Mouse (Mus musculus) hindbrain, embryonic 16.5 days (tissue): Measurements from ENCODE around the gene Phyhipl. TPM values are rescaled to one million over a fixed set of nuclear protein-coding genes. Genes with fewer than 3 reads are reported as not detected.

Source experiments
- ATAC-seq: fragments of 200-750 bp; cut with Nextera tagmentation; 2 replicates; pipeline ENCODE4 v1.8.0; 2017; ENCODE audit warnings: moderate TSS enrichment, moderate library complexity
- H3K27ac ChIP-seq: fragments of 300-500 bp; sonication (generic); 2 replicates; pipeline ENCODE4 v1.5.1; 2014; ENCODE audit warnings: low read depth, mild to moderate bottlenecking, control low read depth, low read length, moderate library complexity
- H3K27me3 ChIP-seq: fragments of 300-500 bp; sonication (generic); replicated peaks from 2 replicates; pipeline ENCODE4 v1.6.1; 2014; ENCODE audit warnings: low read length; ENCODE audit not compliant: control insufficient read depth, insufficient read depth
- H3K36me3 ChIP-seq: fragments of 300-500 bp; sonication (generic); 2 replicates; pipeline ENCODE4 v1.6.1; 2014; ENCODE audit warnings: mild to moderate bottlenecking, low read length, moderate library complexity, mixed read lengths; ENCODE audit not compliant: control insufficient read depth, insufficient read depth
- H3K4me1 ChIP-seq: fragments of 300-500 bp; sonication (generic); 2 replicates; pipeline ENCODE4 v1.6.1; 2014; ENCODE audit warnings: low read depth, low read length; ENCODE audit not compliant: control insufficient read depth, insufficient read depth
- H3K4me2 ChIP-seq: fragments of 300-500 bp; sonication (generic); 2 replicates; pipeline ENCODE4 v1.6.1; 2014; ENCODE audit warnings: mild to moderate bottlenecking, low read length, control low read depth, moderate library complexity
- H3K4me3 ChIP-seq: fragments of 300-500 bp; sonication (generic); 2 replicates; pipeline ENCODE4 v1.5.1; 2014; ENCODE audit warnings: mild to moderate bottlenecking, low read length, control low read depth, moderate library complexity
- H3K9ac ChIP-seq: fragments of 300-500 bp; sonication (generic); 2 replicates; pipeline ENCODE4 v1.6.1; 2014; ENCODE audit warnings: low read depth, mild to moderate bottlenecking, control low read depth, low read length, moderate library complexity
- H3K9me3 ChIP-seq: fragments of 300-500 bp; sonication (generic); 2 replicates; pipeline ENCODE4 v1.6.1; 2014; ENCODE audit warnings: mild to moderate bottlenecking, low read length, moderate library complexity; ENCODE audit not compliant: control insufficient read depth
- WGBS: fragments of 180-500 bp; shearing (Covaris S2); extraction: QIAGEN DNeasy Blood & Tissue Kit; methylation state at CpG from one replicate; pipeline ENCODE4 v1.1.7; 2014; 5-methylcytosine and 5-hydroxymethylcytosine counted together
- polyA plus RNA-seq: library from polyadenylated mRNA; unstranded; fragments of >200 nt; fragmentation: Nextera tagmentation; extraction: Ambion mirVana; gene quantifications from 2 replicates; pipeline ENCODE4 v1.2.1, GENCODE M21; 2015

Gene Phyhipl
- polyA plus RNA-seq, 1 experiment from 2014 or later, result 365 TPM

DNA sequence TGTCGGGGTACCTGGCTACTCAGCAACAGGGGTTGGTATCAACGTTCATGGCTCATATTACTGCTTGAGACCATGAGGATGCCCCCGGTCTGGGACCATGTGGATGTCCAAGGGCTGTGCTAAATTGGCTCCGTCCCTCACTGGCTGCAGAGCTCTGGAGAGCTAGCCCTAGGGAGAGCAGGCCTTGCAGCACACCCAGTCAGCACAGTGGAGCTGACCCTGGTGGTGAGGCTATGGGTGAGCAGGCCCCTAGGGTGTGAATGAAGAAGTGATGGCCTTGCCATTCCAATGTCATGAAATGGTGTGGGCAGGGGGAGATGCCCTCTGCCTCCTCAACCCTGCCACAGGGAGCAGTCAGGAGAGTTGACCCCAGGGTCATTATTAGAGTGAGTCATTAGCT, 27.7 kb upstream of the Phyhipl start:
- Histone ChIP-seq H3K9ac (no peak overlapping the region), H3K4me2 (no peak overlapping the region), H3K27me3 (no peaks in the 10 kb centered on the region), H3K27ac (no peak overlapping the region), H3K36me3 (no peaks in the 10 kb centered on the region), H3K9me3 (no peaks in the 10 kb centered on the region), H3K4me1 (no peaks in the 10 kb centered on the region), H3K4me3 (no peak overlapping the region)
- WGBS, result 96% methylated on average over 4 of the region's 4 CpGs
- no peak for ATAC-seq

DNA sequence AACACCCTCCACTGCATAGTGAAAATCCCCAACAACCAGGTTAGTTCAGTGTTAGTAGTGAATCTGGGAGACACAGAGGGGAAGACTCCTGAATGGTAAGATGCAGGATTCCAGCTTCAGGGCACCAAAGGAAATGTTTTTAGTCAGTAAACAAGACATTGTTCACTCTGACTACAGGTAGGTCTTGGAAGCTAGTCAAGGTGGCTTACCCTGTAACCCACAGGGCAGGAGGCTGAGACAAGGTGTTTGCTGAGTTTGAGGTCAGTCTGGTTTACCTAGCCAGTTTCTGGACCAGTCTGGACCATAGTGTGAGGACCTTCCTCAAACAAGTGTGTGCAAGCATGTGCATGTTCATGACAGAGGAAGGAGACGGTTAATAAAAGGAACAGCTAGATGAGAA, 22.2 kb upstream of the Phyhipl start:
- Histone ChIP-seq H3K36me3 (no peaks in the 10 kb centered on the region), H3K9me3 (no peaks in the 10 kb centered on the region; the same call in 1 of the 2 replicates), H3K27ac (no peak overlapping the region), H3K4me3 (no peak overlapping the region), H3K9ac (no peak overlapping the region), H3K27me3 (no peaks in the 10 kb centered on the region), H3K4me1 (no peaks in the 10 kb centered on the region), H3K4me2 (no peak overlapping the region)
- no peak for ATAC-seq
- WGBS, result 89% methylated on average over 1 of the region's 1 CpGs

DNA sequence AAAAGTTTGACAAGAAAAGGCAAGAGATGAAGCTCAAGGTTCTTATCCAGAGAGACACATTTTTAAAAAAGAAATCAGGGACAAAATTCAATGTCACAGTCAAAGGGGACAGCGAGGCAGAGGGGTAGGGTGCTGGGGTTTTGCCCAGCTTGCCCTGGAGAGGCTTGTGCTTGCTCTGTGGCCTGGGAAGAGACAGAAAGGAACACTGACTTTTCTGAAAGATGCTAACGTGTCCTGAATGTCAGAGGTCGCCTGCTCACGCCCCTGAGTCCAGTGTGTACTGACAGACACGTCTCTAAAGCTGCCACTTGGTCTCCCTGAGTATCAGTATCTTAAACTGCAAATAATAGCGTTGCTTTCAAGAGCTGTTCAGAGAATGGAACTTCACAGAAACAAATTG, 507 bp upstream of the Phyhipl start:
- H3K9me3 ChIP-seq, result no peaks in the 10 kb centered on the region
- WGBS, result 23% methylated on average over 6 of the region's 6 CpGs

DNA sequence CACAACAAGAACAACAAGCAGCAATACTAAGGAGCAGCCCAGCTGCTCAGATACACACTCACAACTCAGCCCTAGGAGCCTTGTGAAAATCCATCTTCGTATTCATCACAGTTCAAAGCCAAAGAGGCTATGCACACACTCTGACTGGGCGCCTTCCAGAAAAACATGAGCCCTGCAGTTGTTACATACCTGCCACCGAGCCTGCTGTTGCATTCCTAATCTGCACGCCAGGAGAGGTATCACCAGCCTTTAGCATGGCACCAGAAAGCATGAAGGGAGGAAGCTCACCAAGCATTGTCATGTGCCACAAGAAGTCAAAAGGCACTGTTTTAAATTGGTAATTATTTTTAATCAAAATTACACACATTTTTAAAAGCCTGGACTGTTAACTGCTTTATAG, 1.1 kb downstream of the Phyhipl start:
- Histone ChIP-seq H3K9ac (no peak overlapping the region), H3K27me3 (no peaks in the 10 kb centered on the region), H3K4me3 (no peak overlapping the region), H3K4me1 (peaks cover 3% of the 10 kb centered on the region), H3K4me2 (no peak overlapping the region), H3K36me3 (no peaks in the 10 kb centered on the region), H3K9me3 (no peaks in the 10 kb centered on the region), H3K27ac (no peak overlapping the region)
- 63% methylated on average over 4 of the region's 4 CpGs for WGBS
- ATAC-seq, result no peak

More for the DNA sequence above, 507 bp upstream of the Phyhipl start:
- no peak for ATAC-seq
- Histone ChIP-seq H3K4me2 (no peak overlapping the region), H3K4me3 (no peak overlapping the region), H3K9ac (no peak overlapping the region), H3K27me3 (no peaks in the 10 kb centered on the region), H3K27ac (no peak overlapping the region), H3K36me3 (no peaks in the 10 kb centered on the region), H3K4me1 (peaks cover 3% of the 10 kb centered on the region)

DNA sequence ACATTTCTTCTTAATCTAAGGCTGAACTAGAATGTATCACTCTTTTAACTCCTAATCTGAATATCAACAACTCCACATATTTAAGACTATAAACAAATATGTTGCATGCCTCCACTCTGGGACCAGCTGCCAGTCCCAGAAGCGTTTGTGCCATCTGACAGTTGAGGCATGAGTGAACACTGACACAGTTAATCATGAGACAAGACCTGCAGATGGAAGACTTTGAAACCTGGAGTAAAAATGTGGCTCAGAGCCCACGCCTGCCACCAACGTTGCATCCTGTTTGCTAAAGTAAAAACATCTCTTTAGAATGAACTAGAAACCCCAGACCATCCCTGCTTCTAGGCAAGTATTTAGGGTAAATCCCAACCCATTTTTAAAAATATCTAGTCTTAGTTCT, 1.6 kb downstream of the Phyhipl start:
- ATAC-seq, result no peak
- Histone ChIP-seq H3K9ac (no peak overlapping the region), H3K9me3 (no peaks in the 10 kb centered on the region), H3K4me2 (no peak overlapping the region), H3K4me1 (peaks cover 3% of the 10 kb centered on the region), H3K36me3 (no peaks in the 10 kb centered on the region), H3K27me3 (no peaks in the 10 kb centered on the region), H3K27ac (no peak overlapping the region), H3K4me3 (no peak overlapping the region)
- WGBS, result 50% methylated on average over 3 of the region's 3 CpGs

DNA sequence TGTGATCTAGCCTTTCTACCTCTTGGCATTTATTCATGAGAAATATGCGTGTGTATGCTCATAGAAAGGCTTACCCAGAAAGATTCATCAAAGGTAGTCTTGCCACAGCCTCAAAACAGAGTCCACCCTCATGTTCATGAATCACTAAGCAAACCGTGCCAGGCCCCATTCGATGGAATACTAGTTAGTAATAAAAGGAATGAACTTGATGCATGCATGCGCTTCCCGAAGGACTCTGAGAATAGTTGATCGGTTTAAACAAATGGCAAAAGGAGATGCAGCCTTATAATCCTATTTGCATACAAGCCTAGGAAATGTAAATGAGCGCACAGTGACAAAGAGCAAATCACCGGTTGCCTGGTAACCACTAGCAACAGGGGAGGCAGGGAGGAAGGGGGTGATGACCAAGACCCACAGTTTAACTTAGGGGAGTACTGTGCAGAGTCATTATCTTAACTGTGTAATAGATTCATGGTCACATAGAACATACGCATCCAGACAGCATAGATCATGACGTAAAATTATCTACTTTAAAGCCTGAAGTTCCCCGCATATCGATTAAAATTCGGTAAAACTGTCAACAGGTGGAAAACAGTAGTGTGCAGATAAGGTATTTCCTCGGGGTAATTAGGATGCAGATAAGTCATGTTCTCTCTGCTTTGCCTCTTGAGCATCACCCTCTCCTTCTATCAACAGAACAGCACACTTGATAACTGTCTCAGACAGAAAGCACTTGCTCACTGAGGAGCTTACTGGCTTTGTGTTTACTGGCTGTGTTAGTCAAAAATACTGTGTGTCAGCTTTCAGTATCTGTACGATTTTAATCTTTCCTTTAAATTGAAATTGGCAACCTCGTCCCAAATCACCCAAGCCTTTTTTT, 3.8 kb downstream of the Phyhipl start:
- Histone ChIP-seq H3K36me3 (no peaks in the 10 kb centered on the region), H3K27ac (no peak overlapping the region), H3K4me2 (peak overlapping the region; percentile 24; the same call in 1 of the 2 replicates), H3K4me3 (no peak overlapping the region), H3K9me3 (no peaks in the 10 kb centered on the region), H3K9ac (no peak overlapping the region), H3K27me3 (no peaks in the 10 kb centered on the region), H3K4me1 (peaks cover 3% of the 10 kb centered on the region)
- WGBS, result 31% methylated on average over 16 of the region's 16 CpGs
- ATAC-seq, result peak; percentile 54; the same call in 1 of the 2 replicates

DNA sequence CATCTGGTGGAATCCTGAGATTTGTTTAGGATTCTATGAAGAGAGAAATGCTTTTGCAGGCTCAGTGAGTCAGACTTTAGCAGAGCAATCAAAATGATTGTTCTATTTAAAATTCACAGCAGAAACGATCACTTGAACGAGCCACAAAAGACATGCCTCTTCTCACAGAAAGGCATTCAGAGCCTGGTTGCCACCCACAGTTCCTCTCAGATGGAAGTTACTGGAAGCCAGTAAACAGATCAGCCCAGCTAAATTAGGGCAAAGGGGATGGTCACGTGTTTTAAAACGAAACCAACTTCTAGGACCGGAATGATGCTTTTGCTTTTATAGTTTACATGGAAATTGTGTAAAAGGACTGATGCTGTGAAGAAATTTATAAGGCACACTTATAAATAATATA, 6.9 kb downstream of the Phyhipl start:
- peak overlapping the region; percentile 60 for H3K27ac ChIP-seq
- no peak overlapping the region for H3K4me2 ChIP-seq
- H3K27me3 ChIP-seq, result no peaks in the 10 kb centered on the region
- no peaks in the 10 kb centered on the region for H3K9me3 ChIP-seq
- H3K4me3 ChIP-seq, result no peak overlapping the region
- H3K9ac ChIP-seq, result no peak overlapping the region
- no peaks in the 10 kb centered on the region; the same call in 1 of the 2 replicates for H3K4me1 ChIP-seq
- WGBS, result 41% methylated on average over 5 of the region's 5 CpGs
- H3K36me3 ChIP-seq, result no peaks in the 10 kb centered on the region
- ATAC-seq, result peak; percentile 48; the same call in 1 of the 2 replicates

DNA sequence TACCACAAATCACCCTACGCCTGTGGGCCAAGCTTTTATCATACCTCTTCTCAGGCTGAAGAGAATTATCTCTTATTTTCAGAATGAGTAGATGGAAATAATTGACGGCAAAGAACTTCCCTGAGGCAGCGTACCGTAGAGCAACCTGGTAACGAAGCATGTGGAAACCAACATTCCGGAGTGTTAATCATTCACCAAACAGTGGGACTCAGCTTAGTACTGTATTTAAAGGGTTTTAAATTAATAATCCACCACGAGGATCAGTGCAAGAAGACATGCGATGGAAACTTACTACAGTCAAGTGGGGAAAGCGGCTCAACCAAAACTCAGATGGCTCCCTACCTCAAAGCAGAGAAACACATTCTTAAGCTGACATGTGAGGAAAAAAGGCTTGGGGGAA, 12.6 kb downstream of the Phyhipl start:
- 0 out of 2 replicates have a peak, but pooled peaks cover 7% of the 10 kb centered on the region for H3K4me1 ChIP-seq
- 72% methylated on average over 9 of the region's 9 CpGs for WGBS

DNA sequence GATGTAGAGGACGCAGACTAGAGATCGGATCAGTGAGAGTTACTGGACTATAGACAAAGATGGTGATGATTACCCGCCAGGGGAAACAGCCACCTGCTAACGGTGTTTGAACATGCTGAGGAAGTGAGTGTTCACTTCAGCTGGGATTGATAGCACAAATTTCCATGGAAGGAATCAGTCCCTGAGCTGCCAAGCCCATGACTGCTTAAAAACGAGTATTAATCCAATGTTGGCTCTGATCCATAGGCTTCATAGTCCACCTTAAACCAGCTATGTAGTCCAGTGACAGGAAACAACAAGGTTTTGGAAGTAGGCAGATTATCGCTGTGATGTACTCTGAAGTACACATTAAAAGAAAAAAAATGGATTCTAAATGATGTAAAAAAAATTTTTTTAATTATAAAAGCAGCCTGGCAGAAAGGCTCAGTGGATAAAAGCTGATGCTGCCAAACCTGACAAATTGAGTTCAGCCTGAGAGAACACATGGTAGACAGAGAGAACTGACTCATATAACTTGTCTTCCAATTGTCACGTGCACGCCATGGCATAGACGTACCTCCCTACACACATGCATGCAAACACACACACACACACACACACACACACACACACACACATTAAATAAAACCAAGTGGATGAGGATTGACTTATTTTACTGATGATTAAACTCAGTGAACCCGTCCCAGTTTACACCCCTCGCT, 14.7 kb downstream of the Phyhipl start:
- no peaks in the 10 kb centered on the region for H3K27me3 ChIP-seq
- H3K4me2 ChIP-seq, result no peak overlapping the region
- peaks cover 13% of the 10 kb centered on the region; the same call in 1 of the 2 replicates for H3K4me1 ChIP-seq
- H3K9ac ChIP-seq, result no peak overlapping the region
- WGBS, result 55% methylated on average over 11 of the region's 11 CpGs
- H3K27ac ChIP-seq, result peak overlapping the region; percentile 72
- H3K9me3 ChIP-seq, result no peaks in the 10 kb centered on the region
- no peak for ATAC-seq
- no peak overlapping the region for H3K4me3 ChIP-seq
- H3K36me3 ChIP-seq, result no peaks in the 10 kb centered on the region

More for the DNA sequence above, 12.6 kb downstream of the Phyhipl start:
- H3K27me3 ChIP-seq, result no peaks in the 10 kb centered on the region
- H3K4me2 ChIP-seq, result no peak overlapping the region
- no peaks in the 10 kb centered on the region for H3K36me3 ChIP-seq
- H3K4me3 ChIP-seq, result no peak overlapping the region
- no peak for ATAC-seq
- no peaks in the 10 kb centered on the region for H3K9me3 ChIP-seq
- H3K9ac ChIP-seq, result no peak overlapping the region
- no peak overlapping the region for H3K27ac ChIP-seq
